Mouse (Mus musculus) neural tube, embryonic 10.5 days (tissue): ENCODE data around the gene Nsun2.
"Not testable (repeated sequence)": the region's sequence is repeated elsewhere in the genome, so short reads cannot be mapped to it uniquely, and the experiment has no call there.

Source experiments
- DNase-seq: peaks from one replicate; pipeline ENCODE4 v3.0.0-alpha.2; 2017; ENCODE audit warnings: low spot score; ENCODE audit errors: extremely low spot score

Nsun2 gene

DNA sequence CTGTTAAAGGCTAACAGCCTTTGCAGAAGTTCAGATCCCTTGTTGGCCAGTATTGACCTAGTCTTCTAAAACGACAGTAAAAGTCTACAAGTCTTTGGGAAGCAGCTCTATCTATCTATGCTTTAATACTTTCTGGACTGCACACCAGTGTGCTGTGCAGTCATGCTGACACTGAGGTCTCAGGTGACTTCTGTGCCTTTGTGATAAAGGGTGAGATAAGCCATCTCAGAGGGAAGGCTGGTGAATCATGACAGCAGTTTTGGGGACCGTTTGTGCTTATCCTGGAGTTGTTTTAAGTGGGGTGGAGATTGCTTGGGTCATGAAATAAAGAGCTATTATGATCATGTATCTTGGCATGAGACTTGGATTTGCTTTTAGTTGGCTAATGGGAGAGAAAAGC is 100.4 kb downstream of the Nsun2 start:
- DNase-seq: no peak

DNA sequence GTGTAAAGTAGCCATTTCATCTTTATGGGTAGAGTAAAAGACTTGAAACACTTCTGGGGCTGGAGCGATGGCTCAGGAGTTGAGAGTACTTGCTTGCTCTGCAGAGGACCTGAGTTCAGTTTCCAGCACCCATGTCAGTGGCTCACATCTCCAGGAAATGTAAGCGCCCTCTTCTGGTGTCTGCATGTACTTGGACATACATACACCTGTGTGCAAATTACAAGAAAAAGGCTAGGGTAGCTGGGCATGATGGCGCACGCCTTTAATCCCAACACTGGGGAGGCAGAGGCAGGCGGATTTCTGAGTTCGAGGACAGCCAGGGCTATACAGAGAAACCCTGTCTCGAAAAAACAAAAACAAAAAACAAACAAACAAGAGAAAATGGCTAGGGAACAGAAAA is 102.3 kb downstream of the Nsun2 start:
- not testable (repeated sequence) for DNase-seq

DNA sequence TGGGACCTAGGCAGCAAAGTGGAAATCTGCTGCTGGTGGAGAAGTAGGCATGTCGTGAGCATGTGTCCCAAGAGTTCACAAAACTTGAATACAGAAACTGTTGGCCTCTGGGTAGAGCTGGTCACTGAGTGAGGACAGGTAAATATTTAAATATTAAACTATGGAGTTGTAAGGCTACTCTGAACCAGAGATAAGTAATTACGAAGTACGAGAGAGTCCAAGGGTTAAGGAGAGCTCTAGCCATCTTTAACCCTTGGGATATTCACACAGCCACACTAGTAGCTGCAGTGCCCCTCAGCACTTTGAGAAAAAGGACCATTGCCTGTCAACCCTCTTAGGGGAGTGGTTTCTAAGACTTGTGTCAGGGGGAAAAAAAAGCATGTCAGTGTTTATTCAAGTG is 102.8 kb downstream of the Nsun2 start:
- no peak for DNase-seq

DNA sequence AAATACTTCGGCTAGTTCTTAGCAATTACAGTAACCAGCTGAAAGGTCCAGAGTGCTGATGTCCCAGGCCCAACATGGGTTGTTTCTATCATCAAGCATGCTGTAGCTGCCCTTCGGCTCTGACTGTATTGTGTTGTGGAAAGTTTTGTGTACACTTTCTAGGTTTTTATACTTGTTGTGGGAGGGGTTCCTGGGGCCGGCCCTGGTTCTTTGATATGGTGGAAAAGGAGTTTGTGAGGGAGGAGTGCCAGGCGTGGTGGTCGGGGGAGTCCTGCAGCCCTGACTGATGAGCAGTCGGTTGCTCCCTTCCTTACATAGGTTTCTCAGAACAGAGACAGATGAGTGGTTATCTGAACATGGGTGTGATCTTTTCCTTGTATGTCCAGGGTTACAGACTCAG is 103.3 kb downstream of the Nsun2 start:
- no peak for DNase-seq

DNA sequence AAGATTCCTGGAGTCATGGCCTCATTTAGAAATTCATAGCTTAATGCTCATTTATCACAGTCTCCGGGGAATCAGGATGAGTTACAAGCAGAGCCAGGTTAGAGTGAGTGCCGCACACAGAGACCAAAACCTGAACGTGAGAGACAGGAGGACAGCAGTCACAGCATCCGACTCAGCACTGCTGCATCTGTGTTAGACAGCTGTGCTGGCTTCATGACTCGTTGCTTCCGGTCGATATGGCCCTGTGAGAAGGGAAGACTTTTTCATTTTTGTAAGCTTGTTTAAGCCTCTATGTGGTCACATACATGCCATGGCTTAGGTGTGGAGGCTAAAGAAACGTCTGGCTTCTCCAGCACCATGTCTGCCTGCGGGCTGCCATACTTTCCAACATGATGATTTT is 104.1 kb downstream of the Nsun2 start:
- no peak for DNase-seq

DNA sequence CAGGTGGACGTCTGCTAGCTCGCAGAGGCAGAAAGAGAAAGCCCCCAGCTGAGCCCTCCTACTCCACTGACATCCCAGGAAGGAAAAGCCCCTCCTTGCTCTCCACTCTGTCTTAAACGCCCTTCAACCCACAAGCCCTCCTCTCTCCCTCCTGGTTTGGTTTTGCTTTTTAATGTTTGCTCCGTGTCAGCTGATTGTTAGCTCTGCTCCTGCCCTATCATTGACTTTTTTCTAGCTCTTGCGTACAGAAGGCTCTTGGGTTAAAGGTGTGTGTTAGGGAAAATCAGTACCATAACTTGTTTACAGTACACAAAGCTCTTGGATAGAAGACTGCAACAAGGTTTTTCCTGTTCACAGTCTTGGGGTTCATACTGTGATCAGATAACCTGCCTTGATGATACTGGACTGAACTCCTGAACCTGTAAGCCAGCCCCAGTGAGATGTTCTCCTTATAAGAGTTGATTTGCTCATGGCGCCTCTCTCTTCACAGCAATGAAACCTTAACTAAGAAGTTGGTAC is 104.6 kb downstream of the Nsun2 start:
- no peak for DNase-seq

DNA sequence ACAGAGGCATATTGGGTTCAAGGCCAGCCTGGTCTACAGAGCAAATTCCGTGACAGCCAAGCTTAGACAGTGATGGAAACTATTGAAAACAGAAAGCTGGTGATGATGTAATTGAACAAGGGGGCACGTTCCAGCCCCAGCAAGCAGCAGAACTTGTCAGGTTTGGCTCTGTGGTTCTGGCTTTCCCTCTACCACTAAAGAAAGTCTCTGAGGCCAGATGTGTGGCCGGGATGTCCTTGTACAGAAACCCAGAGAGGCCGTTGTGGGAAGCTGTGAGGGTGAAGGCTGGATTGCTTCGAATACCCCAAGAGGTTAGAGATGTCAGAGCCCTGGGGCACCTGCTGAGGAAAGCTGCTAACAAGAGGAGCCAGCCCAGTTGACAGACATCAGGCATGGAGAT is 105.7 kb downstream of the Nsun2 start:
- no peak for DNase-seq

DNA sequence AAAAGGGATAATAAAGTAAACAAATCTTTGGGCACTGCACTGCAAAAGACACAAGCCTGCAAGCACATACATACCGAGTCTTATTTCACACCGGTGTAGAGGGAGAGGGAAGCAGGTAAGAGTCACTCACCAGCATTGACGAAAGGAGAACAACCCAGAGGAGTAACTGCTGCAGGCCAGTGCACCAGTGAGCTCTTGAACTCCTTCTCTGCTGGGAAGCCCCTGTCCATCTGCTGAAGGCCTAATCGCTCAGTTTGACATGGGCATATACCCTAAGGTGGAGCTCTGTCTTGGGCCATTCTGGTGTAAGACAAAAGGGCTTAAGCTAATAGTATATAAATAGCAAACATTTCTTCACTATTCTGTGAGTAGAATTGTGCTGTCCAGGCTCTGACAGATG is 106.6 kb downstream of the Nsun2 start:
- no peak for DNase-seq

DNA sequence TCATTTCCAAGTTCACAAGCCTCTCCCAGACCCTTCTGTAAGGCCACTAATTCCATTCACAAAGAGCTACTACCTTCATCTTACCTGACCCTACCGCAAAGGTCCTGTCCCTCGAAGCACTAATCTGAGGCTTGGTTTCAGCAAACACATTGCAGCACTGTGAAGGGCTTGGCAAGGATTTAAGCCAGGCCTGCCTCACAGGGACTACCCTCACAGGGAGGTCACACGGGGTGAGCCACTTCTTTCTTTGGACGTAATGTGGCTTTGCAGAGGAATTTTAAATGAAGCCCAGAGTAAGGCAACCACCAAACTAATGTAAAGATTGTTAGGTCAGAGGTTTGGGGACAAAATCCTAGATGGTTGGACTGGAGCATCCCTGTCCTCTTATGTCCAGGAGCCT is 107.0 kb downstream of the Nsun2 start:
- no peak for DNase-seq

DNA sequence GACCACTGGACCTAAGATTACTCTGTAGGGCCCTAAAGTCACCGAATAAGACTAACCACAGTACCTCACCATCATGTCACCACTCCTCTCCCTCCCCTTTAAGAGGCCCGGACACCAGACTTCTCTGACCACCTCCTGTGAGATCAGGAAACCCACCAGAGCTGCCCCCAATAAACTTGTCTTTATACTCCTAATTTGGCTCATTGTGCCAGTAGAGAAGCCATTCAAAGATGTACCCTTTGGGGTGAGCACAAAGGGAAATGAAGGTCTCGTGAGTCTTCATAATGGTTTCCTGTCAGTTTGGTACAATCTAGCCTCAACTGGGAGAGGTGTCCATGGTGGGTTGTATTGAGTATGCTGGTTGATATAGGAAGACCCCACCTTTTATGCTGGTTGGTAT is 107.5 kb downstream of the Nsun2 start:
- no peak for DNase-seq

DNA sequence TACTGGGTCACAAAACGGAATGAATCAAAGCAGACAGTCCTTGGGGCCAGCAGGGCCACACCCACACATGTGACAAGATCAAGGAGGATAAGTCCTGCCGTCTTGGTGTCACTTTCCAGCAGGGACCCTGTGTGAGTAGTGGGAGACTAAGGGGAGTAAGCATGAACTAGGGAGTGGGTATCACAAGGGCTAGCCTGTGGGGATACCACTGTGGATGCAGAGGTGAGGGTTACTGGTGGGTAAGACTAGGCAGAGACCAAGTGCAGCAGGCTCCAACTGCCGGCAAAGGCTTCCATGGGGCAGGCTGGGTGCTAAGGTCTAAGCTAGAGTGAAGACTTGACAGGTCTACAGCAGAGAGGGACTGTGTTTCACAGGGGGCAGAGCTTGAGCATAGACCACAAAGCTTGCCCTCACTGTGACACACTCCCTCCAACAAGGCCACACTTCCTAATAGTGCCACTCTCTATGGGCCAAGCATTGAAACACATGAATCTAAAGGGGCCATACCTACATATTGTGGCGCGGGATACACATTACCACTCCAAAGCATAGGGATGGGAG is 109.2 kb downstream of the Nsun2 start:
- no peak for DNase-seq

DNA sequence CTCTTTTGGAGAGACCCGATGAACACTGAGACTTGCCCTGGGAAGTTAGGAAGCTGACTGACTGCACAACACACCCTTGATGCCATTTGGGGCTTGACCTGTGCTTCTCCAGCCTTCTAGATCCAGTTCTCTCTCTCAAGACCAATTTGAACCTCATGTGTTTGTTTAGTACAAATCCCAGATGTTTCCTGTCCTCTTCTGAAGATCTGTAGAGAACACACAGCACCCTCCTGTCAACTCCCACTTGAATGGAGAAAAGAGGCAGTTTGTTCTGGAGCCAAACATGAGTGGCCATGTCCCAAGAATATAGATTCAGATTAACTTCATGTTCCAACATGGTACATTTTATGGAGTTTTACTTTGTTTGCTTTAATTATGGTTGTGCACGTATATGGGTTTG is 110.4 kb downstream of the Nsun2 start:
- no peak for DNase-seq

DNA sequence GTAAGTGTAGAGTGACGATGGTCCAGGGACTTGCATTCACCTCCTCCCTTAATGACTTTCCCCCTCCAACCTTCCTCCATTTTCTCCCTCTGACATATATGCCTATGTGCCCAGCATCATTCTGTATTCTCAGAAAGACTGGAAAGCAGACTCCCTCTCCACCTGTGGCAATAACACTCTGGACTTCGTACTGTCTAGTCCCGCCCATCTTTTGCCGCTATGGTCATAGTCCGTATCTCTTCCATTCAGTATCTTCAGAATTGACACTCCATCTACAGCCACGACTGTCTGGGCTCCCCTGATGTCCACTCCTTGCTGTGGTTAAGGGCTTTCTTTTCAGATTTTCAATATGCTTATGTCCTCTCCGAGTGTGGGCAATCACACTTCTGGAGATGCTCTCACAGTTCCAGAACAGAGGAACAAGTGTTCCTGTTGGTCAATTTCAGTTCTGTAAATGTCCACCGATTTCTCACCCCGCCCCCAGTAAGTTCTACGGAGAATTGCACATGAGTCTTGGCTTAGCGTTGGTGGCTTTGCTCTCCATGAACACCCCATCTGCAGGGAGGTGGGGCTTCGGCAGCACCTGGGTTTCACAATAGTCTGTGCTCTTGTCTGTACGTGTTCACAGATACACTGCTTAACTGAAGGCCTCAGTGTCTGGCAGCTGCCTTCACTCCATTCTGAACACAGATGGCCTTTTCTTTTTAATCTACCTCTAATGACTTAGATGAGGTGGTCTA is 111.1 kb downstream of the Nsun2 start:
- no peak for DNase-seq

DNA sequence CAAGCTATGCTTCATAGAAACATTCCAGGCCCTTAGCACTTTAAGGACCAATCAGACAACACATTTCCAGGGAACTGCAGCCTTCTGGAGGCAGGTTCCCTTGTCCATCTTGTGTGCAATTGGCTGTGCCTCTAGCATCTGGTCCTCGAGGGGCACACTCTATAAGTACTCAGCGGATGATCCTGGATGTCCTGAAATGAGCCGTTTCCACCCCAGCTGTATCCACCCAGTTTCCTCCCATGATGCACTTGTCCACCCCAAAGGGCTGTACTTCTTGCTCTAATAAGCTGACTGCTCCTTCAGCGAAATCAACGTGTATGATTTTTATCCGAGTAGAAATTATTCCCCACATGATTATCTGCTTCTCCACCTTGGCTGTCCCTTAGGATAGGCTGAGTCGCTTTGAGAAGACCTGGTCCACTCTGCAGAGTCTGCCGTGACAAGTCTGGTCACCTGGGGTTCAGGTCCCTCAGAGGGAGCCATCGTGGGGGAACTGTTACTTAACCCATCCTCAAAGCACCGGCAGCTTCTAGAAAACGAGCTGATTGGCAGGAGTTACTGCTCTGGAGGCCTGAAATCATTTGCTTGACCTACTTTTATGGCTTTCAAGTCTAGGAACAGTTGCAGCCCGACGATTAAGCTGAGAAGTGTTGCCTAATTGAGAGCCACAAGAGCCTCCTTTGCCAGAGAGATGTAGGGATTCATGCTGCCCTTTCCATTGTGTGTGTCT is 112.3 kb downstream of the Nsun2 start:
- DNase-seq: no peak

DNA sequence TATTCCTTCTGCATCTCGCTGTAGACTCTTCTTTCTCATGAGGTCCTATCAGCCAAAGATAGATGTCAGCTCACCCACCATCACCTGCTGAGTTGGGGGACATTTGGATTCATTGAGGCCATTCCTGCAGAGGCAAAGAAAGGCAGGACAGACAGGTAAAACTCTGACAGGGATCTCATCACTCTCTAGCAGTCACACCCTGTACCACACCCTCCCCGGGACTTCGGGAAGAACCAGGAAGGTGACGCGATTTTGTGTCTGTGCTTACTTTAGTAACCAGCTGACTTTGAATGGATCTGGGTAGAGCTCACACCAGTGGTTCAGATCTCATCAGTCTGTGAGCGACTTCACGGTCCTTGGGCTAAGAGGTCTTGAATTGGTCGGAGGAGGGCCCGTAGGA is 112.9 kb downstream of the Nsun2 start:
- no peak for DNase-seq

DNA sequence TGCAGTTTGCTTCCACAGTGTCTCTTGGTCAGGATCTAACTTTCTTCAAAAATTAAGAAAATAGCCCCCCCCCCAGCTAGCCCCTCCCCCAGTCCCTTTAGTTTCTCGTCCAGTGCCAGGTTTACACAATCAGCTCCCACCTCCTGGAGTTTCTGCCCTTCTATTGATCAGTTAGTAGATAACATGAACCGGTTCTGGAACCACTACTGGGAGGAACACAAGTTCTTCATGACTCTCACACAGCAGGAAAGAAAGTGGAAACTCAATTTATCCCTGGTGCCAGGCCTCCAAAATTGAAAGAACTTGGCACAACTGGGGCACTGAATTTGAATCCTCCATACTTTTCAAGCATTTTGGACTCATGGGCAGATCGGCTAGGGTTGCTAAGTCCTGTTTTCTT is 121.0 kb downstream of the Nsun2 start:
- no peak for DNase-seq

DNA sequence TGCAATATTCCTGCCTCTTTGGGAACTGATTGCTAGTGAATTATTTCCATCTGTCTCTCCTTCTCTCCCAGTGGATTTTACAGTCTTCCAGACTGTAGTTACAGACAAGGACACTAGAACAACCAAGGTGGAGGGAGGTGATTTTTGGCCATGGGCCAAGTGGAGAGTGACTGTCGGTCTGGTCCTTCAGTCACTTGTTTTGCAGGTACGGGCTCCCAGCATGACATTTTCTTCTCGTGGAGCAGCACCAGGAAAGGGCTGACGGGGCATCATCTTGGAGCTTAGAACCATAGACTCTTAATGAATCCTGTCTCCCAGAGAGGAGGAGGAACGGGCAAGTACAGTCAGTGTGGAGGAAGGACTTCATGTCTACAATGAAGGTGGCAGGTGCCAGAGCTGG is 138.6 kb downstream of the Nsun2 start:
- DNase-seq: no peak

DNA sequence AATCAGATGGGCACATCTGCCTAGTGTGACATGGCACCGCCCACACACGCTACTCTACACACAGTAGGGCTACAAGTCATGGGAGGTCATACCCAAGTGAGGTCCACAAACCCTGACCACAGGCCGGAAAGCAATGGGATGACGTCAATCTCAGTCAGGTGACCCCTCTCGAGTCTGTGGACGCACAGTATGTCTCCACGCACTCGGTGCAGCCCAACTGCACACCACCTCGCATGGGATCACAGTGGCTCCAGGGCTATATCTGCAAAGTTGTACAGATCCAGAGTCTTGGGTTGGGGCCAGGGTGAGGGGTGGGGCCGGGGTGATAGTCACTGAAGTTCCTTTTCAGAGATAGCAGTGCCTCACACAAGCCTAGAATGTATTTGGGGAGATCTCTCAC is 139.0 kb downstream of the Nsun2 start:
- no peak for DNase-seq

DNA sequence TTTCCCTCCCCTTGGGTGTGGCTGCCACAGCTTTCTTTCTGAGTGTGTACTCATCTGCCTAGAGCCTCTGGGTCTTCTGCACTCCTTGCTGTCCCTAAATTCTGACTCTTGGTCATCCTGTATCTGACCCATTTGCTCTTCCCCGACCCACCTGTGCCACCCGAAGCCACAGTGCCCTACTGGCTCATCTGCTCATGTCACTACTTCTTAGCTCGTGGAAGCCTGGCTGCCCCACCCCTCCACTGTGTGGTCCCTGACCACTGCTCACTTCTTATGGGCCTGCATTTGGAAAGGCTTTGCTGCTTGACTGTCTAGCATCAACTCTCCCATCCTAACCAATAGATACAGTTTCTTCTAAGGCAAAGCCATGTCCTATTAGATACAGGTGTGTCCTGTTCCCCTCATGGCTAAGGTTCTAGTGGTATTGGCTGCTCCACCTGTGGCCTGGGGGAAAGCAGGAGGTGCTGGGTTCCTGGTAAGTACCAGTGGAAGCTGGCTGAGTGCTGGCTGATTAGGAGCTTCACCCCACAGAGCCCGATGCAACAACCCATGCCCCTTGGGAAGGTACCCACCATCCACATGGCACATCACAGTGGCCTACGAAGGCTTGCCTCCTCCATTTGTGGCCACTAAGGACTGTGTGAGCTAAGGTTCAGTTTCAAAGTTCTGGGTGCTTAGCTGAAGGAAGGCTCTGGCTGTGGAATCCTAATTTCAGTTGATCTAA is 139.8 kb downstream of the Nsun2 start:
- no peak for DNase-seq

DNA sequence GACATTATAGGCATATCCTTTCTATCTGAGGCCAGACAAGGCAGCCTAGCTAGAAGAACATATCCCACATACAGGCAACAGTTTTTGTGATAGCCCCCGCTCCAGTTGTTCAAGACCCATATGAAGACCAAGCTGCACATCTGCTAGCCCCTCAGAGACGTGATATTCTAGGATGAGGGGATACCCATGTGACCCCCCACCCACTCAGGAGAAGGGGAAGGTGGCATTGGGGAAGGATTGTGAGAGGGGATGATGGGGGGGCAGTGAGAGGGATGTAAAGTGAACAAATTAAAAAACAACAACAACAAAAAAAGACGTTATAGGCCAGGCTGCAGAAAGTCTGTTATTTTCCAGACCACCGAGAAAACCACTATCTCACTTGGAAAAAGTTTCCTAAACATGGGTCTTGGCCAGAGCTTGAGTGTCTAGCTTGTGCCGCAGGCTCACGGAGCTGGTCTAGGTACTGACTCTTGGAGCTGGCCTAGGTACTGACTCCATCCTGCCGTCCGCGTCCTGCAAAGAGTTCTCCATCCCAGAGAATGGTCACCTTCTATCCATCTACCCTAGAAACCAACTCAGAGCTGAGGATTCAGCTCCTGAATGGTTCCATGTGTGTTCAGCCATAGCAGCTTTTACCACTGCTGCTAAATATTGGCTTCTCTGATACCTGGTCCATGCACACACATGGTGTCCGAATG is 140.5 kb downstream of the Nsun2 start:
- no peak for DNase-seq
